Mouse (Mus musculus) lung, postnatal 36 days (tissue): ENCODE data around the gene Ehbp1.

Experiments
- DNase-seq: peaks from one replicate; pipeline ENCODE4 v3.0.0; 2022; ENCODE audit warnings: mixed read lengths

The Ehbp1 gene

DNA sequence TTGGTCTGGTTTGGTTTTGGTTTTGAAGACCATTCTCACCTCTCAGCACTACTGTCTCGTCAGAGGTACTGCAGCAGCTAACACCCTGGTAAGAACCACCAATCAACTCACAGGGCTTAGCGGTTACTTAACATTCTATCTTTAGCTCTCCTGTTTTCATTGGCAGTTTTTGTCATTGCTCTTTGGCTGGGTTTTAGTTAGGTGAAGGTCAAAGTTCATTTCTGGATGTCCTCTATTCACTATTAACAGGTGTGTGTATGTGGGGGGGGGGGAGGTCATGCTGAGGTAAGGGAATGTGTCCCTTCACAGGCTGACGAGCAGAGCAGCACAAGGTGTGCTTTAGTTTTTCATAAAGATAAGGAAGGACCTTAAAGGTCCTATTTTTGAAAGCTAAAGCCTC lies 147.5 kb downstream of the Ehbp1 start:
- no peak for DNase-seq

DNA sequence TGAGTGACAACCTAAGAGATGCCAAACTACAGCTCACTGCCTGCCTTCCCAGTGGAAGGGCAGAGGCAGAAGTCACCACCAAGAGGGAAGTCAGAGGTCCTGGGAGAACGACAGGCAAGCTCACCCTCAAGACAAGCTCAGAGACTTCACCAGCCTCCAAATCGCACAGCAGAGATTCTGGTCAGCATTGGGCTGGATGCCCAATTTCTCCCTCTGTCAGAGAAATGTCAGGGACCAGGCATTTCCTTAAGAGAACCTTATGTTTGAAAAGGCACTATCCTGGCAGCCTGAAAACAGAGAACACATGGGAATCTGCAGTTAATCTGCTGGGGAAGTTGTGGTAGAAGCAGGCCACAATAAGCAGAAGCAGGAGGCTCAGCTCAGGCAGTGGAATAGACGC lies 151.5 kb downstream of the Ehbp1 start:
- DNase-seq: no peak

- peak; percentile 76 for DNase-seq
Observed at GRCm38 (mm10) chr11:22189970-22190369, 152.1 kb downstream of the Ehbp1 start.

DNA sequence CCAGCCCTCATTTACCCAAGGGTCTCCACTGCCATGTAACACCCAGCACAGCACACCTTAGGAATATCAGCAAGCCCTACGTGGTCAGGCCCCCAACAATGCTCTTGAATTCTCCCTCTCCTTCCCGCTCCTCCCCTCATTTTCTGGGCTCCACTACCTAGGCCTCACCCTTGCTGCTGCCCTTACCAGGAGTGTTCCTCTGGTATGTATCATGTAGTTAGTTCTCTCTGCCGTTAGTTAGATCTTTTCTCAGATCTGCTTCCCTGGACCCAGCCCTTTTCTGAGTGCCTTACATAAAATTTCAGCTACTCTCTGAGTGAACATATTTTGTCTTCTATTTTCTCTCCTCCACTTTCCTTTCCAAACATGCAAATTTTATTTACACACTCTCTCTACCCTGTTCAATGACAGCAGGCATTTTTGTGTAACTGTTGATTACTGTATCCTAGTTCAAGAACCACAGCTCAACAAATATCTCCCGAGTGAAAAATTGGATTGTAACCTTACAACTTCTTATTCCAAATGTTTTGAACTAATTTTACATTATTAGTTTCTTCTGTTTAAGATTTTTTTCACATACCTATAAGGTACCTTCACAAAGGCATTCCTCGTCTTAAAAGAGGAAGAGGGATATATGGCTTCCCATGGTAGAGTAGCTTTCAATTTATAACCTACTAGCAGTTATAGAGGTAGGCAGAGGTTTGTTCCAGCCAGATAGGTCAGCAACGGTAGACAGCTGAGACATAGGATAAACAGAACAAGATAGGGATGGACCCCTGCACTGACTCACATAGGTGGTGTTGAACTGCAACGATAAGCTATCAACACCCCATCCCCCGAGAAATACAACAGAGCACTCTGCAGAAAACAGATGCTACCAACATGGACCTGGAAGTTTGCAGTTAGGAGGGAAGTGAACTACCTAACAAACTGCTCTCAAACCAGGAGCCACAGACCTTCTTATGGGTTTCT lies 160.3 kb downstream of the Ehbp1 start:
- DNase-seq: no peak

- no peak for DNase-seq
Observed at GRCm38 (mm10) chr11:22180146-22180545, 161.9 kb downstream of the Ehbp1 start.

DNA sequence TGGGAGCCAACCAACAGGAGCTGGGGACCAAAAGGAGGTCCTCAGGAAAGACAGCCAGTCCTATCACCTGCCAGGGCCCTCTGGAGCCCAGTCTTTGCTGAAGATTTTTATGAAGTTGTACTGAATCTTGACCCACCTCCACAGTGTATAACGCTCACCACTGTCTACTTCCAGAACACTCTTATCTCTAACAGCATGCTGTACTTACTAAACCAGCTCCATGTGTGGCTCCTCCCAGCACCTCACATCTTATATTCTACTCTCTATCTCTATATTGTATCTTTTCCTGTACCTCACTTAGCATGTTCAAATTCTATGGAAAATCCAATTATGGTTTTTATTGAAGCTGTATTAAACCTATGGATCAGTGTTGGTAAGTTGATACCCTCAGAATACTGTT lies 163.5 kb downstream of the Ehbp1 start:
- DNase-seq: no peak

- no peak for DNase-seq
Observed at GRCm38 (mm10) chr11:22174311-22174710, 167.8 kb downstream of the Ehbp1 start.

DNA sequence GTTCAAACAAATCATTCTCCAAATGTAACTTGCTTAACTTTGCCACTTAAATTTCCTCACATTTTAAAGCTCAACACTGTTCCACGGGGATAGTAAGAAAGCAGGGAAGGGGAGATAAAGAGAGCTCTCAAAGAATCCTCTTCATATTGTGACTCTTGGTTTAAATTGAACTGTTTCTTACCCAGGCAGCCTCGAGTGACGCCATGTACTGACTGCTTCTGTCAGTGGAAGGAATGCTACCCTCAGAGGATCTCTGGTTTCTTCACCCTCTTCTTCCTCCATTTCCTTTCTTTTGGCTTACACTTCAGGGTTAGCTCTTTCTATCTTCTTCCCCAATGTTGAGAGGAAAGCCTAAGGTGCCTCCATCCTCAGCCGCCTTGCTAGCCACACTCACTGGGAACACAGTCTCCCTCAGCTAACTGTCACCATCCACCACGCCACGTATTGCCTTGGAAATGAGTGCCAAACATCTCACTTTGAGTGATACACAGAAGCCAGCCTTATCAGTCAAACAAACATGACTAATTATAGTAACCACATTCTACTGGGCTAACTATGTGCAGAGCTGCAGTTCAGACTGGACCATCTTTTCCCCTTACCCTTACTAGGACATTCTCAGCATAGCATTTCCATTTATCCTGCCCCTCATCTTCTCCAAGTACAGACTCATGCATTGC lies 171.0 kb downstream of the Ehbp1 start:
- DNase-seq: no peak

DNA sequence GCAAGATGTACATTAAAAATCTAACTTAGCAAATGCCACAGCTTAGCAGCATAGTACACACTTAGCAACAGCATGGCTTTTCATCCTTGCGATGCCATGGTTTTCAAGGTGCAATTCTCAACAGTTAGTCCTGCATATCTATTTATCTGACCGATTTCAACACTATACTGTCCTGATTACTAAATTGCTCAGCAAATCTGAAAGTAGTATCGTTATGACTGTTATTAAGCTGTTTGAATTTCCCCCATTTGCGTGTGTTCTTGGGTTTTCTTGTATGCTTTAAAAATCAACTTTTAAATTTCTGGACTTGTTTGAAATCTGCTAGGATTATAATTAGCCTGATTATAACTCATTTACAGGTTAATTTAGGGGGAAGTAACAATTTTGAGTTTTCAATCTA lies 184.2 kb downstream of the Ehbp1 start:
- no peak for DNase-seq

DNA sequence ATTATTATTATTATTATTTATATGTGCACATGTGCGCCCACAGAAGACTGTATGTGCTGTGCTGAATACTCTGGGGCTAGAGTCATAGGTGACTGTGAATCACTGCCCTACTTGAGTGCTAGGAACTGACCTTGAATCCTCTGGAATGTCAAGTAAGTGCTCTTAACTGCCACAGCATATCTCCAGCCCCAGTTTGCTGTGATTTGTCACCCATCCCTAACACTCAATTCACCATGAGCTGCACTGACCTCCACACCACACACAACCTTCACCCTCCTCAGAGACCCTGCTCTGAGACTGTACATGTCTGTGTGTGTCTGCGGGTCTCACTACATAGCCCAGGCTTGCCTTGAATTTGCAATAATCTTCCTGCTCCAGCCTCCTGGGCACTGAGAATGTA lies 185.9 kb downstream of the Ehbp1 start:
- DNase-seq: no peak

DNA sequence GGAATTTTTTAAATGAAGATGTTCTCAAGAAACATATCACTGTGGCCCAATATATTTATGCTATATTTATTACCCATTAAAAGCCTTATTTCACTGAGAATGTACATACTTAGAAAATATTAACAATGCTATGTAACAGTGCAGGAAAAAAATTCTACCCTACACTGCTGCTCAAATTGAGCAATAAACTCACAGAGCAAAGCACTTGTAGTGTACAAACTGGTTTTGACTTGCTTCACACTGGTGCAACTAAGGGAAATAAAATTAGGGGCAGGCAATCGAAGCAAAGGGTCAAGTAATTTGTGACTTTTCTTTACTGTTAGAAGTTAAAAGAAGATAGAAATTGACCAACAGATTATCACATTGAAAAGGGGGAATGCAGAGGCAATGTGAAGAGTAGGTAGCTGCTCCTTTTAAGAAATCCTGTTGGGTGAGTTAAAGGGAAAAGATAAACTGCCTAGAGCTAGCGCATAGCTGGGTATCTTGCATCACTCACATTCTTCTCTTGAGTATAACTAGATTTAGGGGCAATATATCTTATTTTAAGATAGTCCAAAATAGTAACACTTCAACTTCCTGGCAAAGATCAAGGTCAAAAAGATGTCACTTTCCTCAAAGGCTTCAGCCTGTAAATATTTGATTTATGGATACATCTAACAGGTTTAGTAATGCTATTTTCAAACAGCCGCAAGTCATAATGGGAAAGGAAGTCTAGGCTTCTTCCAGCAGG lies 186.6 kb downstream of the Ehbp1 start:
- peak; percentile 20 for DNase-seq

- peak; percentile 58 for DNase-seq
Observed at GRCm38 (mm10) chr11:22154501-22155294, 187.4 kb downstream of the Ehbp1 start.

DNA sequence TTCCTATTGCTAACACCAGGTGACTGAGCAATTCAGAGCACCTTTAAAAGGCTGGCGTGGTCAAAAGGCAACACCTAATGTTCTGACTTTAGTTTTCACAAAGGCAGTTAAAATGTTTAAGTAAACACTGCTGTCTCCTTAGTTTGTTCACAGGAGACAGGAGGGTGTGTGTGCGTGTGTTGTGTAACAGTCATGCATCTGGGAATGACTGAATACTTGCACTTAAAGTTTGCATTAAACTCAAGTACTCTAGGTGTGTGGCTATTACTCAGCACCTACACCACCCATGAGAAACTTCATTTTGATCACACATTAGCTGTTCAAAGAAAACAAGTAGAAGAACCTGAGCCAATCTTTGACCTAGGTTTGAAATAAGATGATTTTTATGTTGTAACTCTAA lies 201.4 kb downstream of the Ehbp1 start:
- DNase-seq: peak; percentile 12

- no peak for DNase-seq
Observed at GRCm38 (mm10) chr11:22138466-22138865, 203.6 kb downstream of the Ehbp1 start.

DNA sequence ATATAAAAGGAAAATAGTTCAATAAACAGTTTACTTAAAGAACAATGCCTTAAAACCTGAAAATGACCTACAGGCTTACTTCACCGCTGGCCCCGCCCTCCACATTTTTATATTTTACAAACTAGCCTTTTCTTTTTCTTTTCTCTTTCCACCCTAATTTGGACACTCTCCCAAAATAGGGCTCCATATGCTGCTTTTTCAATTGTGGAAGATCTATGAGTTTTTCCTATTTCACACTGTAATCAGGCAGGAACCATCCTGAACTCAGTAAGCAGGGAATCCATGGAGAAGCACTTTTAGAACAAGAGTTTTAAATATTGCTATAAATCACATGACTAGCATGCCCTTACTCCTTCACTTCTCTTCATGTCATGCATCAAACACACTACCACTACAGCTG lies 216.9 kb downstream of the Ehbp1 start:
- no peak for DNase-seq

- DNase-seq: no peak
Observed at GRCm38 (mm10) chr11:22118853-22119252, 223.2 kb downstream of the Ehbp1 start.

- DNase-seq: no peak
Observed at GRCm38 (mm10) chr11:22112161-22112560, 229.9 kb downstream of the Ehbp1 start.

DNA sequence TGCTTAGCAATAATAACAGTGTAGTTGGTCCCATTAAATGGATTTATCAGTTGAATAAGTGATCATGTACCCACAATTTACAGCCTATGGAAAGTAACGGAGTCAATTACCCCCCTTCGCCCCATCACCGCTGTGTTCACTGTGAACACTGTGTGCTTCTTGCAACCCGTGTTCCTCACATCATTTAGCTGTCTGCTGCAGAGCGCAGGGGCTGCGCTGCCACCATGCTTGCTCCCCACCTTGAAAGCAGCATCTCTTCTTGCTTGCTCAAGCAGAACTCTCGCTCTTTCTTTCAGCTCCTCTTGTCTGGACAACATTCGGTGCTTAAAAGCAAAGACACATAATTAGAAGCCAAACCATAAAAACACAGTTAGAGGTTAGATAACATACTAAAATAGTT lies 252.7 kb downstream of the Ehbp1 start:
- no peak for DNase-seq

DNA sequence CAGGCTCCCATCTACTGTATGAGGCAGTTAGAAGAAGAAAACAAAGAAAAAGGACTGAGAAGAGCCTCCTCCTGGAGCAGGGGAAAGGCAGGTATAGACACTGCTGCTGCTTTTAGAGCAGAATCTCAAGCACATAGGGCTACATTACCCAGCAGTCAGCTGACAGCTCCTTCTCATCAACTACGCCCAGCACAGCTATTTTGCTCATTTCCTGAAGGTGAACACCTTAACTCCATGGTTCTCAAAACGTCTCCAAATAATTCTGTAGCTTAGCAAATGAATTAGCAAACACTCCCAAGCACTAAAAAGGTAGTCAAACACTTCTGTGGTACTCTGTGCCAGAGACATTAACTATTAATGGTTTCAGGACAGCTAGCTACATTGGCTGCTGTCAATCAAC lies 278.7 kb downstream of the Ehbp1 start:
- peak; percentile 49 for DNase-seq

DNA sequence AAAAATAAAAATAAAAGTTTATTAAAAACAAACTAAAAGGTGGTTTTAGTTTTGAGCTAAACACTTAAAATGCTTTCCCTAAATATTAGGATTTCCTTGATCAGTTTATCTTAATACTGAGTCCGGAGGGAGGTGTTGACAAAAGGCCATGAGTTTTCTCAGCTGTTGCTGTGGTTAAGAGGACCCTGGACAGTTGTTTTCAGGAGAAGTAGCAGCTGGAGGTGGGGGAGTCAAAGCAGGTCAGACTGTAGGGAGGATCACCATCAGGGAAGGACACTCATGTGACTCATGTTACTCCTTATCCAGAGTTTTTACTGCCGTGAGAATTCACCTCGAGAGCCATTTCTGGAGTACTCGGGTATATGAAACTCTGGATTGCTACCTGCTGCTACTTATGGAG lies 280.4 kb downstream of the Ehbp1 start:
- DNase-seq: no peak

DNA sequence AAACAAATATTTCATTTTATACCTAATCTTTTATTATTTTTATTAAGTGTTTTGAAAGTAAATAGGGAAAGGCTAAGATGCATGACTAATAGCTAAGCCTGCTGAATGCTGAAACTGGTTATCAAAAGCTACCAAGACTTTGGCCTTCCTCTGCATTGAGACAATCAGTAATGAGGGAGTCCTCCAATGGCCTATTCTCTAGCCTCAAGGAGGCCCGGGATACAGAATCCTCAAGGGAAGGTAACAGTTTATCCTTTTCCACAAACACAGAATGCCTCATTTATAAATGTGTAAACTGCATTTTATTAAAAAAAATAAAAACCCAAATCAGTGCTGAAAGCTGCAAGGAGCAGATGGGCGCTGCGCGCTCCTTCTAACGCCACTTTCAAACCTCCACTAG lies 284.6 kb downstream of the Ehbp1 start:
- DNase-seq: no peak

GRCm38 (mm10) chr11:22055908-22056307 lies 286.2 kb downstream of the Ehbp1 start:
- DNase-seq: no peak
